Mouse (Mus musculus): ENCODE measurements around the gene Efcab1. TPM values are rescaled to one million over a fixed set of nuclear protein-coding genes. Genes with fewer than 3 reads are reported as not detected.
A peak's percentile ranks its signal among the peaks of the same experiment; 100 is the strongest.
"Not testable (repeated sequence)": the region's sequence is repeated elsewhere in the genome, so short reads cannot be mapped to it uniquely, and the experiment has no call there.

The Efcab1 gene
- polyA plus RNA-seq, 1 experiment from 2014 or later: 8.8 TPM

GRCm38 (mm10) chr16:14943530-14943929, 37.1 kb downstream of the Efcab1 start:
- no peaks in the 10 kb centered on the region for H3K36me3 ChIP-seq (replicated peaks)
- DNase-seq (ENCODE audit: low spot score): no peak
- no peaks in the 10 kb centered on the region for H3K9me3 ChIP-seq
- H3K4me3 ChIP-seq: no peak overlapping the region
- no peak overlapping the region for H3K27ac ChIP-seq (replicated peaks)
- 0 out of 2 replicates have a peak, but pooled peaks cover 6% of the 10 kb centered on the region for H3K4me1 ChIP-seq
- 77% methylated on average over 2 of the region's 2 CpGs for WGBS
- no peaks in the 10 kb centered on the region for H3K27me3 ChIP-seq (replicated peaks; ENCODE audit: low read depth, poor library complexity, severe bottlenecking)

GRCm38 (mm10) chr16:14947561-14947960, 41.2 kb downstream of the Efcab1 start:
- H3K9me3 ChIP-seq; DNase-seq (ENCODE audit: low spot score): not testable (repeated sequence)
- WGBS: 83% methylated on average over 2 of the region's 2 CpGs

GRCm38 (mm10) chr16:14951894-14952293, 45.5 kb downstream of the Efcab1 start:
- H3K4me1 ChIP-seq: no peaks in the 10 kb centered on the region
- H3K36me3 ChIP-seq (replicated peaks): no peaks in the 10 kb centered on the region
- WGBS: 55% methylated on average over 2 of the region's 2 CpGs
- no peaks in the 10 kb centered on the region for H3K27me3 ChIP-seq (replicated peaks; ENCODE audit: low read depth, poor library complexity, severe bottlenecking)
- no peak overlapping the region for H3K4me3 ChIP-seq
- H3K9me3 ChIP-seq: no peaks in the 10 kb centered on the region
- DNase-seq (ENCODE audit: low spot score): no peak
- no peak overlapping the region for H3K27ac ChIP-seq (replicated peaks)

More at GRCm38 (mm10) chr16:14947561-14947960, 41.2 kb downstream of the Efcab1 start:
- H3K27ac ChIP-seq (replicated peaks); H3K27me3 ChIP-seq (replicated peaks; ENCODE audit: low read depth, poor library complexity, severe bottlenecking); H3K4me3 ChIP-seq; H3K36me3 ChIP-seq (replicated peaks); H3K4me1 ChIP-seq: not testable (repeated sequence)

GRCm38 (mm10) chr16:14959743-14960142, 53.3 kb downstream of the Efcab1 start:
- no peak for DNase-seq (ENCODE audit: low spot score)
- Histone ChIP-seq H3K9me3 (peaks cover 4% of the 10 kb centered on the region; the same call in 1 of the 2 replicates), H3K27ac (replicated peaks) (no peak overlapping the region), H3K27me3 (replicated peaks; ENCODE audit: low read depth, poor library complexity, severe bottlenecking) (no peaks in the 10 kb centered on the region), H3K36me3 (replicated peaks) (no peaks in the 10 kb centered on the region), H3K4me3 (no peak overlapping the region), H3K4me1 (no peaks in the 10 kb centered on the region)
- 94% methylated on average over 8 of the region's 8 CpGs for WGBS

GRCm38 (mm10) chr16:14973696-14974095, 67.3 kb downstream of the Efcab1 start:
- no peak overlapping the region for H3K4me3 ChIP-seq
- 95% methylated on average over 1 of the region's 1 CpGs for WGBS
- DNase-seq (ENCODE audit: low spot score): no peak
- H3K4me1 ChIP-seq: no peaks in the 10 kb centered on the region
- no peak overlapping the region for H3K27ac ChIP-seq (replicated peaks)
- H3K27me3 ChIP-seq (replicated peaks; ENCODE audit: low read depth, poor library complexity, severe bottlenecking): no peaks in the 10 kb centered on the region
- H3K36me3 ChIP-seq (replicated peaks): no peaks in the 10 kb centered on the region
- no peaks in the 10 kb centered on the region for H3K9me3 ChIP-seq

- H3K36me3 ChIP-seq (replicated peaks): no peaks in the 10 kb centered on the region
- H3K9me3 ChIP-seq: no peaks in the 10 kb centered on the region
- no peak overlapping the region for H3K27ac ChIP-seq (replicated peaks)
- 93% methylated on average over 2 of the region's 2 CpGs for WGBS
- H3K27me3 ChIP-seq (replicated peaks; ENCODE audit: low read depth, poor library complexity, severe bottlenecking): no peaks in the 10 kb centered on the region
- DNase-seq (ENCODE audit: low spot score): no peak
- H3K4me1 ChIP-seq: no peaks in the 10 kb centered on the region
- no peak overlapping the region for H3K4me3 ChIP-seq
Observed at GRCm38 (mm10) chr16:14979228-14979627, 72.8 kb downstream of the Efcab1 start.

- Histone ChIP-seq H3K4me3 (no peak overlapping the region), H3K4me1 (no peaks in the 10 kb centered on the region), H3K9me3 (no peaks in the 10 kb centered on the region), H3K27ac (replicated peaks) (no peak overlapping the region), H3K36me3 (replicated peaks) (no peaks in the 10 kb centered on the region), H3K27me3 (replicated peaks; ENCODE audit: low read depth, poor library complexity, severe bottlenecking) (no peaks in the 10 kb centered on the region)
- no peak for DNase-seq (ENCODE audit: low spot score)
- 89% methylated on average over 6 of the region's 6 CpGs for whole genome bisulfite sequencing
Observed at GRCm38 (mm10) chr16:14989614-14990268, 83.3 kb downstream of the Efcab1 start.

- Histone ChIP-seq H3K36me3 (replicated peaks) (no peaks in the 10 kb centered on the region), H3K27ac (replicated peaks) (no peak overlapping the region), H3K4me3 (no peak overlapping the region), H3K9me3 (no peaks in the 10 kb centered on the region), H3K27me3 (replicated peaks; ENCODE audit: low read depth, poor library complexity, severe bottlenecking) (no peaks in the 10 kb centered on the region), H3K4me1 (no peaks in the 10 kb centered on the region)
- 76% methylated on average over 3 of the region's 3 CpGs for WGBS
- no peak for DNase-seq (ENCODE audit: low spot score)
Observed at GRCm38 (mm10) chr16:14991001-14991400, 84.6 kb downstream of the Efcab1 start.

GRCm38 (mm10) chr16:14992461-14993107, 86.2 kb downstream of the Efcab1 start:
- Histone ChIP-seq H3K27ac (replicated peaks) (no peak overlapping the region), H3K4me3 (no peak overlapping the region), H3K36me3 (replicated peaks) (no peaks in the 10 kb centered on the region), H3K27me3 (replicated peaks; ENCODE audit: low read depth, poor library complexity, severe bottlenecking) (no peaks in the 10 kb centered on the region), H3K4me1 (no peaks in the 10 kb centered on the region), H3K9me3 (no peaks in the 10 kb centered on the region)
- 76% methylated on average over 3 of the region's 3 CpGs for WGBS
- DNase-seq (ENCODE audit: low spot score): peak; percentile 40

- Histone ChIP-seq H3K4me3 (no peak overlapping the region), H3K9me3 (no peaks in the 10 kb centered on the region), H3K27me3 (replicated peaks; ENCODE audit: low read depth, poor library complexity, severe bottlenecking) (no peaks in the 10 kb centered on the region), H3K4me1 (no peaks in the 10 kb centered on the region), H3K27ac (replicated peaks) (no peak overlapping the region), H3K36me3 (replicated peaks) (no peaks in the 10 kb centered on the region)
- no peak for DNase-seq (ENCODE audit: low spot score)
- 76% methylated on average over 2 of the region's 2 CpGs for WGBS
Observed at GRCm38 (mm10) chr16:15014724-15015123, 108.3 kb downstream of the Efcab1 start.

All from embryonic facial prominence, embryonic 10.5 days (tissue).